Mouse (Mus musculus): ENCODE measurements around the gene Gm29554. TPM values are rescaled to one million over a fixed set of nuclear protein-coding genes. Genes with fewer than 3 reads are reported as not detected.

Gm29554 gene
- total RNA-seq (2023; ENCODE audit: inconsistent age), result not detected in 4 replicates

DNA sequence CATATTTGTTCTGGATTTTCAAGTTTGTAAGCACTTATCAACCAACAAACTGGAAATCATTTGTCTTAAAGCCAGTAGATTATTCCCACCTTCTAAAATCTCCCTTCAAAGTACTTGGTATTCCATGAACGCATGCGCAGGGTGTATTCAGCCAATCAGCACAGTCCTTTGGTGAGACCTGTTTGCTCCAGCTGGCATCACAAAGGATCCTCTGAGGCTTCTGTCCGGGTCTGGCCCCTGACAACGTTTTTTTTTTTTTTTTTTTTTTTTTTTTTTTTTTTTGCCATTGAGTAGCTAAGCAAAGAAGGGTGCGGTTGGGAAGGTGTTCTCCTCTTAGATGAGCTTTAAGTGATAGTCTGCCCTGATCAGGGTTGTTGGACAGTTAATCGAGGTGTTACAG, at the start of gene Gm29554:
Gene Gm29554, plus strand, starts transcription at position 301 of the 400 bp plus-strand sequence.

Other genes with a start within 250 kb of the Gm29554 start
- gene Gm20812, start 108.0 kb downstream of the Gm29554 start, total RNA-seq (2023; ENCODE audit: inconsistent age), result not detected in 4 replicates